Mouse (Mus musculus) heart, postnatal 0 days (tissue): ENCODE results near the gene Adamts8.

Experiments used
- CTCF ChIP-seq: IDR thresholded peaks from 2 replicates; pipeline ENCODE4 v1.5.1; 2016; ENCODE audit warnings: antibody characterized with exemption, control low read depth, low read depth
- EP300 ChIP-seq: IDR thresholded peaks from 2 replicates; pipeline ENCODE4 v1.6.1; 2016; ENCODE audit warnings: antibody characterized with exemption, low read depth

- no peak for TF ChIP-seq CTCF
- no peak for TF ChIP-seq EP300
Observed at GRCm38 (mm10) chr9:30903266-30903665, 39.1 kb upstream of the Adamts8 start.
